Mouse (Mus musculus) cortical plate, adult 2 months (tissue): ENCODE data around the gene Hypk.
"Not testable (repeated sequence)": the region's sequence is repeated elsewhere in the genome, so short reads cannot be mapped to it uniquely, and the experiment has no call there.

Experiments used
- CTCF ChIP-seq: fragments of 200-500 bp; IDR thresholded peaks from 2 replicates; pipeline ENCODE4 v1.5.1; 2011; ENCODE audit warnings: mild to moderate bottlenecking, control low read depth, low read length; ENCODE audit not compliant: insufficient read depth; ENCODE audit errors: extremely low read depth
- POLR2A ChIP-seq: fragments of 200-500 bp; IDR thresholded peaks from 2 replicates; pipeline ENCODE4 v1.6.1; 2011; ENCODE audit warnings: mild to moderate bottlenecking, low read length, control low read depth; ENCODE audit not compliant: insufficient read depth; ENCODE audit errors: extremely low read depth

DNA sequence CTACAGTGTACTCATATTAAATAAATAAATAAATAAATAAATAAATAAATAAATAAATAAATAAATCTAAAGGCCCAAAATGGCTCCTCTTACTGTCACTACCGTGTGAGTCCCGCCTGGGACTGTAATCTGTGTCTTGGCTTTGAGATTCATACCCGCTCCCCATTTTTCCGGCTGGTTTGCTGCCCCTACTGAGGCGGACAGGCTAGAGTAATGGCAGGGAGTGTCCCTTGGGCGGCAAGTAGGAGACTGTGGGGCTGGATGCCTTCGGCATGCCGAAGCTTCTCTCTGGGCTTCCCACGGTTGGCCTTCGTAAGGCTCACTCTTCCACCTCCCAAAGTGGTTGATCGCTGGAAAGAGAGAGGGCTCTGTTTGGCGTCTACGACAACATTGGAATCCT, 27.8 kb downstream of the Hypk start:
- not testable (repeated sequence) for TF ChIP-seq CTCF, POLR2A
